ENCODE assay signal across 8 mouse cellular contexts in genomic region chr3:96936241-96936640, GRCm38 (mm10). TPM values are rescaled to one million over a fixed set of nuclear protein-coding genes. Genes with fewer than 3 reads are reported as not detected.
DNase-seq lines count a peak whose midpoint lies in the region; ATAC-seq lines count a peak whose summit lies in the region.

No protein-coding gene starts in this region.

- DNase-seq in cerebellum, adult 11 months: peak; percentile 8
- peak; percentile 44 to 53 for DNase-seq in left cerebral cortex, postnatal 14 days (ENCODE audit: low spot score in 2 of 2)
- DNase-seq in left cerebral cortex, adult 11 months (ENCODE audit: low spot score): no peak
- DNase-seq in adipocyte (ENCODE audit: low spot score): peak; percentile 81
- peak; percentile 81 for DNase-seq in induced T-regulatory cell, adult 2 months (ENCODE audit: low read depth)
- peak; percentile 51 for DNase-seq in retina, postnatal 7 days (ENCODE audit: low read depth, low spot score)
- DNase-seq in right cerebral cortex, postnatal 36 days (ENCODE audit: low spot score in 2 of 2): no peak

- no peak for ATAC-seq in cerebellum, adult (ENCODE audit: insufficient number of reproducible peaks, low FRiP score, low TSS enrichment)

- intact Hi-C loops in left cerebral cortex, postnatal 14 days (cut with DNase I): loop anchor here (1.0 to 5.0 kb wide), 4 partner anchors 141 to 649 kb away; no protein-coding TSS in a partner anchor

RNA-seq across cellular contexts. Expression of gene Gja8, which starts 10.4 kb away (rescaled TPM):
- not detected for total RNA-seq in left cerebral cortex, postnatal 14 days (2021)

RNA-seq across cellular contexts. Expression of gene Gpr89, which starts 31.1 kb away (rescaled TPM):
- 10 to 100 TPM; 46.1 to 46.3 TPM for total RNA-seq in left cerebral cortex, postnatal 14 days (2021)

RNA-seq across cellular contexts. Expression of gene Gja5, which starts 31.7 kb away (rescaled TPM):
- 1 to 10 TPM; 2.0 to 2.7 TPM for total RNA-seq in left cerebral cortex, postnatal 14 days (2021)

Comparison
In these comparisons a context has a peak if more than half of its experiments do, and no peak if none do; other contexts are left out.
1. DNase-seq: peak in cerebellum, adult 11 months (single experiment), left cerebral cortex, postnatal 14 days (2 of 2), adipocyte (single experiment), induced T-regulatory cell, adult 2 months (single experiment) and retina, postnatal 7 days (single experiment); none in left cerebral cortex, adult 11 months (single experiment) and right cerebral cortex, postnatal 36 days (0 of 2).